Mouse (Mus musculus): ENCODE measurements around the gene Cdhr5. TPM values are rescaled to one million over a fixed set of nuclear protein-coding genes. Genes with fewer than 3 reads are reported as not detected.

Cdhr5 gene
- total RNA-seq, 2 experiments from 2014 or later, result not detected

GRCm38 (mm10) chr7:141222696-141223215, 53.8 kb downstream of the Cdhr5 start:
- no peak for DNase-seq (ENCODE audit: low spot score in 2 of 2)

GRCm38 (mm10) chr7:141222126-141222467, 54.5 kb downstream of the Cdhr5 start:
- no peak for DNase-seq (ENCODE audit: low spot score in 2 of 2)

GRCm38 (mm10) chr7:141221249-141222125, 55.1 kb downstream of the Cdhr5 start:
- peak; percentile 86 to 93 for DNase-seq (ENCODE audit: low spot score in 2 of 2)

DNA sequence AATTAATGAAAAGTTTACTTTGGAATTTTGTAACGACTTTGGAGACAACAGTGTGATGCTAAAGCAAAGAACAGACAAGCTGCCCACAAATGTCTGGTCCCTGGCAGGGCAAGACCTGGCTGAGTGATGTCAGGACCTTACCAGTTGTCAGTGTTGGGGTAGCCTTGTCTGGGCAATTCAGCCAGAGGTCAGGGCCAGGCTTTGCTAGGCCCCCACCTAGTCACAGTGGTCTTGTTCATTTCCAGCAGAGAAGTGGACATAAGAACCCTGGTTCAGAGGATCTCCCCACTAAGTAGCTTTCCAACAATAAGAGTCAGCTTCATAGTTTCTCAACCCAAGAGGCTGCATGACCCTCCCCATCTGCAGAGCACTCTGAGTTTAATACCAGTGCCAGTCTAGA, 56.2 kb downstream of the Cdhr5 start:
- DNase-seq (ENCODE audit: low spot score in 2 of 2), result no peak

DNA sequence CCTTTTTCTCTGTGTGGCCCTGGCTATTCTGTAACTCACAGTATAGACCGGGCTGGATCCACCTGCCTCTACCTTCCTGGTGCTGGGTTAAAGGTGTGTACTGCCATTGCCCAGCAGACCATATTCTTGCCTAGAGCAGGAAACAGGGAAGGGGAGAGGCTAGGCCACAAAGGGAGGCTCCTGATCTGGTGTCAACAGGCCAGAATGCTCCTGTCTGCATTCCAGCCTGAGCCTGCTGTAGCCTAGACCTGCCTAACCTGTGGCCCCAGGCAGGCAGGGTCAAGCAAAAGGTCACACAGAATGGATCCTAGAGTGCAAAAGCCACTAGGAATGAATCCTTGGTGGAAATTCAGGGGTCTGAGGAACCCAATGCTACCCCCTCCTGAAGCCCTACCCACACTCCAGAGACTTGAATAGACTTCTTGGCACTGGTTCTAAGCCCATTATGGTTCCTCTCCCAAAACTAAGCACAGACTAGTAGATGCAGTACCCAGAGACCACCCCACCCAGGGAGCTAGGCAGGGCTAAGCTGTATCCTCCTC, 57.0 kb downstream of the Cdhr5 start:
- no peak for DNase-seq (ENCODE audit: low spot score in 2 of 2)

Small RNA genes within 50 kb of the gene (microRNA-seq; reads per million reads assigned to microRNA genes)
- 110 to 127 reads per million in 2 experiments for gene Mir210

Other genes starting within 250 kb of the Cdhr5 start
- gene Gm17387, start 247.7 kb downstream of the Cdhr5 start, total RNA-seq (2021), result not detected
- gene B4galnt4, start 215.7 kb downstream of the Cdhr5 start, total RNA-seq (2021), result 10 to 100 TPM; 90.0 to 97.9 TPM
- not detected for gene Pkp3, start 198.6 kb downstream of the Cdhr5 start, total RNA-seq (2021)
- gene Sigirr, start 176.2 kb downstream of the Cdhr5 start, total RNA-seq (2021), result 1 to 10 TPM; 2.3 to 3.0 TPM
- gene Ano9, start 159.0 kb downstream of the Cdhr5 start, total RNA-seq (2021), result not detected
- 10 to 100 TPM; 67.8 to 71.3 TPM for gene Ptdss2, start 154.4 kb downstream of the Cdhr5 start, total RNA-seq (2021)
- gene Rnh1, start 103.9 kb downstream of the Cdhr5 start, total RNA-seq (2021), result 10 to 100 TPM; 26.8 to 34.3 TPM
- 100 to 1,000 TPM; 204 to 208 TPM for gene Hras, start 82.8 kb downstream of the Cdhr5 start, total RNA-seq (2021)
- gene Lrrc56, start 82.6 kb downstream of the Cdhr5 start, total RNA-seq (2021), result 1 to 10 TPM; 4.9 to 6.7 TPM
- gene Lmntd2, start 62.7 kb downstream of the Cdhr5 start, total RNA-seq (2021), result not detected
- gene Rassf7, start 60.9 kb downstream of the Cdhr5 start, total RNA-seq (2021), result 1 to 10 TPM in 1 of 2 experiments, under 1 TPM in 1; 0.83 to 1.2 TPM
- gene Phrf1, start 48.0 kb downstream of the Cdhr5 start, total RNA-seq (2021), result 10 to 100 TPM; 66.9 to 77.2 TPM
- 1 to 10 TPM in 1 of 2 experiments, under 1 TPM in 1; 0.46 to 1.3 TPM for gene Irf7, start 10.3 kb downstream of the Cdhr5 start, total RNA-seq (2021)
- not detected for gene Sct, start 2.3 kb upstream of the Cdhr5 start, total RNA-seq (2021)
- under 1 TPM; 0.31 to 0.32 TPM for gene Drd4, start 15.2 kb upstream of the Cdhr5 start, total RNA-seq (2021)
- 100 to 1,000 TPM; 180 to 199 TPM for gene Deaf1, start 50.9 kb upstream of the Cdhr5 start, total RNA-seq (2021)
- gene Tmem80, start 51.0 kb upstream of the Cdhr5 start, total RNA-seq (2021), result 10 to 100 TPM; 30.2 to 30.8 TPM
- gene Eps8l2, start 62.1 kb upstream of the Cdhr5 start, total RNA-seq (2021), result 1 to 10 TPM; 5.5 to 7.8 TPM
- 100 to 1,000 TPM; 129 to 140 TPM for gene Taldo1, start 115.4 kb upstream of the Cdhr5 start, total RNA-seq (2021)
- gene Gatd1, start 137.3 kb upstream of the Cdhr5 start, total RNA-seq (2021), result 10 to 100 TPM; 37.4 to 37.6 TPM
- 100 to 1,000 TPM; 332 to 341 TPM for gene Cend1, start 152.7 kb upstream of the Cdhr5 start, total RNA-seq (2021)
- 100 to 1,000 TPM; 366 to 390 TPM for gene Slc25a22, start 161.1 kb upstream of the Cdhr5 start, total RNA-seq (2021)
- gene Pidd1, start 167.2 kb upstream of the Cdhr5 start, total RNA-seq (2021), result 1 to 10 TPM; 1.9 TPM
- gene Rplp2, start 170.6 kb upstream of the Cdhr5 start, total RNA-seq (2021), result 100 to 1,000 TPM; 577 to 590 TPM
- 10 to 100 TPM; 32.4 to 36.6 TPM for gene Pnpla2, start 178.4 kb upstream of the Cdhr5 start, total RNA-seq (2021)
- 1 to 10 TPM; 5.5 to 6.6 TPM for gene Cracr2b, start 184.3 kb upstream of the Cdhr5 start, total RNA-seq (2021)
- gene Cd151, start 190.6 kb upstream of the Cdhr5 start, total RNA-seq (2021), result 10 to 100 TPM; 29.5 to 33.8 TPM
- gene Polr2l, start 198.3 kb upstream of the Cdhr5 start, total RNA-seq (2021), result 10 to 100 TPM; 43.9 to 50.4 TPM
- 10 to 100 TPM; 24.5 to 28.7 TPM for gene Tspan4, start 198.5 kb upstream of the Cdhr5 start, total RNA-seq (2021)